12 mouse cellular contexts compared by ENCODE assay signal in the genomic region with DNA sequence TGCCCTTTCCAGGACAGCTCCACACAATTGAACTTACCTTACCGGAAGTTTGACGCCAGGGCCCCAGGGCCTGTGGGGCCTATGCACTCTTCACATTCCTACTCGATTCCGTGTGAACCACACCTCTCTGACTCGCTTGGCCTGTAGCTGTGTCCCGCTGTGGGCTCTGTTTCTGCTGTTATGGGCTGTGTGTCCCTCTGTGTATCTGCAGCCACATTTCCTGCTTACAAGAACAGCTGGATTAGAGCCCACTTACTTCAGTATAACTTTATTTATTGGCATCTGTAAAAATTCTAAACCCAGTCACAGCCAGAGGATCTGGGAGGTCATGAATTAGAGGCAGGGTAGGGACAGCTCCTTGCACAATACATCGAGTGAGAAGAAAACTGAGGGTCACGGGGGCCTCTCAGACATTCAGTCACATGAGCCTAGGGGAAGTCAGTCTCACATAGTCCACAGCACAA. TPM values are rescaled to one million over a fixed set of nuclear protein-coding genes. Genes with fewer than 3 reads are reported as not detected.
DNase-seq lines count a peak whose midpoint lies in the region; ATAC-seq and TF ChIP-seq lines count a peak whose summit lies in the region.
"Had no signal": no experiment of that assay in that cellular context is flagged by ENCODE, and none has a peak within 500 bp of the region (broad histone marks: within the 10 kb centered on the region; RNA-seq: fewer than 3 reads in every experiment).

No protein-coding gene starts in this region.

- TF ChIP-seq POLR2A in ES-Bruce4 (IDR thresholded peaks at IDR 0.05; ENCODE audit: insufficient read depth, low read length), result no peak

- H3K36me3 ChIP-seq in ES-Bruce4 (ENCODE audit: control insufficient read depth, insufficient read depth, low read length, poor library complexity, severe bottlenecking), result no peaks in the 10 kb centered on the region
- no peaks in the 10 kb centered on the region for H3K36me3 ChIP-seq in lung, embryonic 15.5 days
- H3K36me3 ChIP-seq in midbrain, embryonic 11.5 days (ENCODE audit: control insufficient read depth, insufficient read depth, low read length), result no peaks in the 10 kb centered on the region
- H3K36me3 ChIP-seq: forebrain, embryonic 15.5 days had no signal

- 11% methylated on average over 8 of the region's 8 CpGs for WGBS in lung, embryonic 15.5 days
- WGBS in midbrain, embryonic 11.5 days, result 46% methylated on average over 8 of the region's 8 CpGs

- no peak overlapping the region for H3K9ac ChIP-seq in ES-Bruce4 (ENCODE audit: low read depth, poor library complexity, severe bottlenecking)
- no peak overlapping the region for H3K9ac ChIP-seq in lung, embryonic 15.5 days
- H3K9ac ChIP-seq in midbrain, embryonic 11.5 days (ENCODE audit: low read length), result no peak overlapping the region
- H3K9ac ChIP-seq: forebrain, embryonic 15.5 days had no signal

- no peaks in the 10 kb centered on the region for H3K27me3 ChIP-seq in ES-Bruce4 (ENCODE audit: control insufficient read depth, insufficient read depth, low read length, poor library complexity, severe bottlenecking)
- H3K27me3 ChIP-seq in lung, embryonic 15.5 days, result no peaks in the 10 kb centered on the region
- H3K27me3 ChIP-seq in midbrain, embryonic 11.5 days (ENCODE audit: control insufficient read depth, insufficient read depth, low read length), result no peaks in the 10 kb centered on the region
- H3K27me3 ChIP-seq: forebrain, embryonic 15.5 days had no signal

- H3K4me3 ChIP-seq in ES-Bruce4 (ENCODE audit: low read depth, low read length), result no peak overlapping the region
- H3K4me3 ChIP-seq in lung, embryonic 15.5 days, result no peak overlapping the region
- H3K4me3 ChIP-seq in midbrain, embryonic 11.5 days (ENCODE audit: low read depth, low read length), result no peak overlapping the region
- H3K4me3 ChIP-seq: forebrain, embryonic 15.5 days; myocyte had no signal

- peak; percentile 92 for DNase-seq in R1 (ENCODE audit: low read depth, low spot score)
- DNase-seq in kidney, adult 18-20 months, result peak; percentile 28
- no peak for DNase-seq in midbrain, embryonic 11.5 days (ENCODE audit: low spot score, missing footprints)
- DNase-seq: cerebellum, adult 11-12 months; liver; thymus, postnatal 36 days had no signal

- TF ChIP-seq EP300 in ES-Bruce4 (IDR thresholded peaks at IDR 0.05; ENCODE audit: insufficient read depth, low read depth, low read length), result peak; percentile 77; the same call in 1 of the 2 replicates

- H3K4me1 ChIP-seq in ES-Bruce4 (ENCODE audit: control insufficient read depth, insufficient read depth, low read length), result peaks cover 2% of the 10 kb centered on the region
- peaks cover 25% of the 10 kb centered on the region for H3K4me1 ChIP-seq in lung, embryonic 15.5 days
- H3K4me1 ChIP-seq in midbrain, embryonic 11.5 days (ENCODE audit: control insufficient read depth, insufficient read depth, low read length), result no peaks in the 10 kb centered on the region
- H3K4me1 ChIP-seq: forebrain, embryonic 15.5 days had no signal

- peak; percentile 74 for ATAC-seq in lung, embryonic 15.5 days (ENCODE audit: borderline replicate concordance, extremely low read depth, low FRiP score, low TSS enrichment)
- ATAC-seq in erythroblast, adult 5-6 weeks (replicated peaks; ENCODE audit: low FRiP score, poor library complexity, severe bottlenecking), result no peak
- ATAC-seq in midbrain, embryonic 11.5 days (ENCODE audit: low FRiP score), result no peak
- no peak for ATAC-seq in megakaryocyte, adult 5-6 weeks (ENCODE audit: poor library complexity, severe bottlenecking)
- ATAC-seq: forebrain, embryonic 15.5 days had no signal

- TF ChIP-seq CTCF in ES-Bruce4 (IDR thresholded peaks at IDR 0.05; ENCODE audit: low read depth, low read length), result no peak

- H3K27ac ChIP-seq in ES-Bruce4 (ENCODE audit: insufficient read depth, low read length), result no peak overlapping the region
- peak overlapping the region; percentile 25 for H3K27ac ChIP-seq in lung, embryonic 15.5 days
- no peak overlapping the region for H3K27ac ChIP-seq in midbrain, embryonic 11.5 days (ENCODE audit: low read depth, low read length)
- H3K27ac ChIP-seq: forebrain, embryonic 15.5 days had no signal

- H3K4me2 ChIP-seq in lung, embryonic 15.5 days, result no peak overlapping the region
- no peak overlapping the region for H3K4me2 ChIP-seq in midbrain, embryonic 11.5 days
- H3K4me2 ChIP-seq: forebrain, embryonic 15.5 days had no signal

- H3K9me3 ChIP-seq in ES-Bruce4 (replicated peaks; ENCODE audit: control insufficient read depth, insufficient read depth, low read length, poor library complexity, severe bottlenecking), result no peaks in the 10 kb centered on the region
- H3K9me3 ChIP-seq in lung, embryonic 15.5 days, result no peaks in the 10 kb centered on the region
- no peaks in the 10 kb centered on the region for H3K9me3 ChIP-seq in midbrain, embryonic 11.5 days (ENCODE audit: control insufficient read depth, low read length)
- H3K9me3 ChIP-seq: forebrain, embryonic 15.5 days had no signal

RNA-seq across cellular contexts. Expression of gene Rin3, which starts 20.9 kb away (rescaled TPM):
- 8.2 and 8.7 TPM in 2 replicates for polyA plus RNA-seq in ES-Bruce4 (2011; ENCODE audit: insufficient read depth, insufficient read length, low read depth, missing spikeins)
- polyA plus RNA-seq in lung, embryonic 15.5 days (2015; fragmentation: Nextera tagmentation; extraction: Ambion mirVana), result 12.7 and 14.2 TPM in 2 replicates
- 42.0 and 48.8 TPM in 2 replicates for total RNA-seq in erythroblast, adult 5-6 weeks (2015; ENCODE audit: low replicate concordance)
- total RNA-seq in erythroblast, adult 5-6 weeks (2017; ENCODE audit: low replicate concordance), result 30.0 and 33.7 TPM in 2 replicates
- 3.3 and 4.8 TPM in 2 replicates for polyA plus RNA-seq in midbrain, embryonic 11.5 days (2014; fragmentation: Nextera tagmentation; extraction: Ambion mirVana)
- total RNA-seq in megakaryocyte, adult 5-6 weeks (2015), result 188 and 204 TPM in 2 replicates
- 121 and 157 TPM in 2 replicates for total RNA-seq in megakaryocyte, adult 5-6 weeks (2017)
